Mouse (Mus musculus) forebrain, embryonic 10.5 days (tissue): ENCODE measurements around the gene Serping1. TPM values are rescaled to one million over a fixed set of nuclear protein-coding genes. Genes with fewer than 3 reads are reported as not detected.

Source experiments
- DNase-seq: peaks from one replicate; pipeline ENCODE4 v3.0.0-alpha.2; 2017; ENCODE audit warnings: low spot score; ENCODE audit errors: extremely low spot score
- H3K27ac ChIP-seq: fragments of 300-500 bp; sonication (generic); 2 replicates; pipeline ENCODE4 v1.5.1; 2016; ENCODE audit warnings: mild to moderate bottlenecking
- H3K27me3 ChIP-seq: fragments of 300-500 bp; sonication (generic); 2 replicates; pipeline ENCODE4 v1.6.1; 2016; ENCODE audit warnings: mild to moderate bottlenecking; ENCODE audit not compliant: poor library complexity, severe bottlenecking
- H3K36me3 ChIP-seq: fragments of 300-500 bp; sonication (generic); replicated peaks from 2 replicates; pipeline ENCODE4 v1.6.1; 2016; ENCODE audit warnings: mild to moderate bottlenecking, moderate library complexity
- H3K4me1 ChIP-seq: fragments of 300-500 bp; sonication (generic); 2 replicates; pipeline ENCODE4 v1.6.1; 2016
- H3K4me3 ChIP-seq: fragments of 300-500 bp; sonication (generic); 2 replicates; pipeline ENCODE4 v1.5.1; 2016; ENCODE audit warnings: mild to moderate bottlenecking, moderate library complexity
- H3K9me3 ChIP-seq: fragments of 300-500 bp; sonication (generic); 2 replicates; pipeline ENCODE4 v1.6.1; 2016; ENCODE audit warnings: mild to moderate bottlenecking, moderate library complexity
- WGBS: fragments of 180-500 bp; shearing (Covaris S2); methylation state at CpG from one replicate; pipeline ENCODE4 v1.1.7; 2016; 5-methylcytosine and 5-hydroxymethylcytosine counted together
- polyA plus RNA-seq: library from polyadenylated mRNA; unstranded; fragments of >200 nt; fragmentation: Nextera tagmentation; extraction: Ambion mirVana; gene quantifications from 2 replicates; pipeline ENCODE4 v1.2.1, GENCODE M21; 2016

Gene Serping1
- polyA plus RNA-seq, 1 experiment from 2014 or later: 23.2 TPM

DNA sequence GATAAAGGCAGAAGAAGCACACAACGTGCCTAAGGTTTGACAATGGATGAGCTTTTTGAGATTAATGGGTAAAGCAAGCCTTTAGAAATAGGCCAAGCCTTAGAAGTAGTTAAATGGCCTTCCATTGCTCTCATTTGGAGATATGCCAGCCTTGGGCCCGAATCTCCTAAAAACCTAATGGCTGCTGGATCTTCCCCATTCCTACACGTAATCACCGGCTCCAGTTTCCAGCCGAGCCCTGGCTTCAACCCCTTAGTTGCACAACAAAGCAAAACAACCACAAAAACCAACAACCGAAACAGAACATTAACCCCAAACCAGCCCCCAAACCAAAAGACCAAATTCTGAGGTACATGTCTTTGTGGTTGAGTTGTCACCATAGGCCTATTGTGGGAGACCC, 421 bp upstream of the Serping1 start:
- H3K36me3 ChIP-seq: no peaks in the 10 kb centered on the region
- no peaks in the 10 kb centered on the region for H3K27me3 ChIP-seq
- DNase-seq: no peak
- WGBS: 86% methylated on average over 6 of the region's 6 CpGs
- H3K4me3 ChIP-seq: no peak overlapping the region
- peak overlapping the region; percentile 89 for H3K27ac ChIP-seq
- H3K9me3 ChIP-seq: no peaks in the 10 kb centered on the region
- H3K4me1 ChIP-seq: peaks cover 35% of the 10 kb centered on the region

GRCm38 (mm10) chr2:84774751-84775150, 493 bp downstream of the Serping1 start:
- Histone ChIP-seq H3K36me3 (0 out of 2 replicates have a peak, but pooled peaks cover 3% of the 10 kb centered on the region), H3K9me3 (no peaks in the 10 kb centered on the region)
- under 1% methylated on average over 14 of the region's 15 CpGs for WGBS

DNA sequence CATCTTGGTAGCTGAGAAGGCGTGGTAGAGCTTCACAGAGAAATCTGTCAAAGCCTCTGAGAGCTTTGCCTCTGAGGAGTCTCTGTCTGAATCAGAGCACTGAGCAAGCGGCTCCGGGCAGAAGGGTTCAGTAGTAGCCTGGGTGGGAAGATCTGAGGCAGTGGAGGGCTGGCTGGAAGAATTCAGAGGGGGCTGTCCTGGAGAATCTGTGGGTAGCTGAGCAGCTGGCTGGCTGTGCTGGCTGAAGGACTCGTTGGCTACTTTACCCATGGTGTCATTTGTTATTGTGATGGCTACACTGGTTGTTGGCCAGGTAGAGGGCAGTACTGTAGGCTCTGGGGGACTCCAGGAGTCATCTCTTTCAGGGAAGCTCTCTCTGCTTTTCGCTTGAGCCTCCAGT, 2.0 kb downstream of the Serping1 start:
- Histone ChIP-seq H3K9me3 (no peaks in the 10 kb centered on the region), H3K36me3 (0 out of 2 replicates have a peak, but pooled peaks cover 4% of the 10 kb centered on the region), H3K4me1 (peaks cover 35% of the 10 kb centered on the region), H3K4me3 (no peak overlapping the region; the same call in 1 of the 2 replicates), H3K27me3 (no peaks in the 10 kb centered on the region), H3K27ac (peak overlapping the region; percentile 89; the same call in 1 of the 2 replicates)
- 86% methylated on average over 5 of the region's 5 CpGs for WGBS
- no peak for DNase-seq

More at GRCm38 (mm10) chr2:84774751-84775150, 493 bp downstream of the Serping1 start:
- peak; percentile 79 for DNase-seq
- Histone ChIP-seq H3K4me1 (peaks cover 35% of the 10 kb centered on the region), H3K27ac (peak overlapping the region; percentile 89), H3K27me3 (no peaks in the 10 kb centered on the region), H3K4me3 (peak overlapping the region; percentile 47)

- no peaks in the 10 kb centered on the region for H3K27me3 ChIP-seq
- no peak overlapping the region for H3K4me3 ChIP-seq
- WGBS: 91% methylated on average over 4 of the region's 4 CpGs
- H3K4me1 ChIP-seq: peaks cover 33% of the 10 kb centered on the region
- H3K27ac ChIP-seq: no peak overlapping the region
- no peaks in the 10 kb centered on the region for H3K9me3 ChIP-seq
- H3K36me3 ChIP-seq: 0 out of 2 replicates have a peak, but pooled peaks cover 4% of the 10 kb centered on the region
- DNase-seq: no peak
These were observed 2.8 kb downstream of the Serping1 start for GRCm38 (mm10) chr2:84772454-84772853.

DNA sequence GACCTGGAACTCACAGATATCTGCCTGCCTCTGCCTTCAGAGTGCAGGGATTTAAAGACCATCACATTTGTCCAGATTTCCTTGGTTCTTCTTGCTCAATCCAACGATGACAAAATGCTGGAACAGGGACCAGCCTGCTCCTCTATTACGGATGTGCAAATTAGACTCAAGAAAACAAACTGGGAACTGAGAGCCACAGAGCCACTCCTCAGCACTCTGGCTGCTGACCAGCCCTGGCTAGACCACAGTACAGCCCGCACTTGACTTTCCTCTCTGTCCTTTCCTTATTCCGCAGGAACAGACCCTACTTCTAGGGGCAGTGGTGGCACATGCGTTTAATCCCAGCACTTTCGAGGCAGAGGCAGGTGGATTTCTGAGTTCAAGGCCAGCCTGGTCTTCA, 4.7 kb downstream of the Serping1 start:
- Histone ChIP-seq H3K27me3 (no peaks in the 10 kb centered on the region), H3K27ac (no peak overlapping the region), H3K9me3 (no peaks in the 10 kb centered on the region), H3K4me3 (no peak overlapping the region), H3K4me1 (peaks cover 27% of the 10 kb centered on the region), H3K36me3 (peaks cover 4% of the 10 kb centered on the region; the same call in 1 of the 2 replicates)
- DNase-seq: no peak
- WGBS: 87% methylated on average over 6 of the region's 6 CpGs

- no peaks in the 10 kb centered on the region for H3K9me3 ChIP-seq
- WGBS: 57% methylated on average over 1 of the region's 1 CpGs
These were observed 12.4 kb downstream of the Serping1 start for GRCm38 (mm10) chr2:84762818-84763217.

DNA sequence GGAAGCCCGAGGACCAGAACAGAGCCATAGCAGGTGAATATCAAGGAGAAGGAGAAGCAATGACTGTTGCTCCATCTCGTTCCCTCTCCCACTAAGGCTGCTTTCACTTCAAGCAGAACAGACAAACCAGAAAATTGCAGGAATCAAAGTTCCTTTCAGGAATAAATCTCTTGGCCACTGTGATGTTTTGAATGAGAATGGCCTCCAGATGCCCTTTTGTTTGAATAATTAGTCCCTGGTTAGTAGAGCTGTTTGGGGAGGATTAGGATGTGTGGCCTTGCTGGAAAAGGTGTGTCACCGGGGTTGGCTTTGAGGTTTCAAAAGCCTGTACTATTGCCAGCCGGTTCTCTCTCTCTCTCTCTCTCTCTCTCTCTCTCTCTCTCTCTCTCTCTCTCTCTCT, 12.9 kb downstream of the Serping1 start:
- H3K27ac ChIP-seq: no peak overlapping the region
- no peaks in the 10 kb centered on the region for H3K27me3 ChIP-seq
- no peak overlapping the region for H3K4me3 ChIP-seq
- H3K36me3 ChIP-seq: peaks cover 6% of the 10 kb centered on the region
- WGBS: 35% methylated on average over 3 of the region's 4 CpGs
- H3K4me1 ChIP-seq: peaks cover 12% of the 10 kb centered on the region
- no peak for DNase-seq
- H3K9me3 ChIP-seq: no peaks in the 10 kb centered on the region

More at GRCm38 (mm10) chr2:84762818-84763217, 12.4 kb downstream of the Serping1 start:
- Histone ChIP-seq H3K27ac (no peak overlapping the region), H3K27me3 (no peaks in the 10 kb centered on the region), H3K4me1 (peaks cover 10% of the 10 kb centered on the region), H3K4me3 (no peak overlapping the region), H3K36me3 (peaks cover 6% of the 10 kb centered on the region)
- DNase-seq: no peak

DNA sequence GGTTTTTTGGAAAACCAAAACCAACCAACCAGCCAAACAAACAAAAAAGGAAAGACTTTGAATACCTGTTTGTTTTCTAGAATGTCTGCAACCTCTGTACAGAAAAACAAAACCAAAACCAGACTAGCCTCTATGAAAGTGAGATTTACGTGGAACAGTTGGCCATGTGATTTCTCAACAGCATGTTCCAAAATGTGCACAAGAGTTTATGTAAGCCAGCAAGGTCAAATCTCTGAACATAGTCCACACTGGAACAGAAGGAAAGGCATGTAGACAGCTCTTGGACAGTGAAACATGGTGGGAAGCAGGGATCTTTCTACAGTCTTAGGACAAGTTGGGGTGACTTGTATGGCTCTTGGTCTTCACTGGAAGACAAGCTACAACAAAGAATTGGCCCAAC, 13.4 kb downstream of the Serping1 start:
- H3K27ac ChIP-seq: no peak overlapping the region
- 87% methylated on average over 1 of the region's 1 CpGs for WGBS
- DNase-seq: no peak
- H3K36me3 ChIP-seq: peaks cover 6% of the 10 kb centered on the region
- no peaks in the 10 kb centered on the region for H3K27me3 ChIP-seq
- H3K9me3 ChIP-seq: no peaks in the 10 kb centered on the region
- no peak overlapping the region for H3K4me3 ChIP-seq
- peaks cover 16% of the 10 kb centered on the region for H3K4me1 ChIP-seq

- H3K36me3 ChIP-seq: peaks cover 6% of the 10 kb centered on the region
- H3K4me3 ChIP-seq: no peak overlapping the region
- DNase-seq: no peak
- 87% methylated on average over 3 of the region's 3 CpGs for WGBS
- H3K4me1 ChIP-seq: peaks cover 18% of the 10 kb centered on the region
- H3K27me3 ChIP-seq: no peaks in the 10 kb centered on the region
- no peaks in the 10 kb centered on the region for H3K9me3 ChIP-seq
- H3K27ac ChIP-seq: no peak overlapping the region
These were observed 13.9 kb downstream of the Serping1 start for GRCm38 (mm10) chr2:84761309-84761708.

DNA sequence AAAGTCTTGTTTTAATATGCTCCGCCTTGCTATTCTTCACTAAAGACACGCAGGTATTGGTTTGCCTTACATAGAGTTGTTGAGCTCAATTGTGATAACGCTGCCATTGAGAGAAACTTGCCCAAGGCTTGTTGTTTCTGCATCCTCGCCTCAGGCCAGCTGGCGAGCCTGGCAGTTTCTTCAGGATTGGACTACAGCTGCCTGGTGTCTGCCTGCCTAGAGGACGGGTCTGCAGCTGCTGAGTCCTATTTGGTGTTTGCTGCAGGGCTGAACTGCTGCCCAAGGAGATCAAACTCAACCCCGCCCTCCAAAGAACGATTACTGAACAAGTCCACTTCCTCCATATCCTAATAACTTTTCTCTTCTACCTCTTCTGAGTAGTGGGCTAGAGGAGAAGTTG, 14.5 kb downstream of the Serping1 start:
- no peak for DNase-seq
- WGBS: 78% methylated on average over 8 of the region's 8 CpGs
- Histone ChIP-seq H3K27me3 (no peaks in the 10 kb centered on the region), H3K27ac (no peak overlapping the region), H3K9me3 (no peaks in the 10 kb centered on the region), H3K4me1 (peaks cover 18% of the 10 kb centered on the region), H3K36me3 (peaks cover 6% of the 10 kb centered on the region), H3K4me3 (no peak overlapping the region)

- Histone ChIP-seq H3K9me3 (no peaks in the 10 kb centered on the region), H3K27ac (no peak overlapping the region), H3K27me3 (no peaks in the 10 kb centered on the region), H3K36me3 (no peaks in the 10 kb centered on the region), H3K4me3 (no peak overlapping the region), H3K4me1 (peaks cover 18% of the 10 kb centered on the region)
- DNase-seq: peak; percentile 30
- 5% methylated on average over 2 of the region's 2 CpGs for WGBS
These were observed 16.6 kb downstream of the Serping1 start for GRCm38 (mm10) chr2:84758542-84759127.

GRCm38 (mm10) chr2:84757026-84757682, 18.1 kb downstream of the Serping1 start:
- H3K27me3 ChIP-seq: no peaks in the 10 kb centered on the region
- H3K9me3 ChIP-seq: no peaks in the 10 kb centered on the region
- no peak overlapping the region for H3K27ac ChIP-seq
- peaks cover 10% of the 10 kb centered on the region for H3K4me1 ChIP-seq
- no peak overlapping the region for H3K4me3 ChIP-seq
- DNase-seq: no peak
- H3K36me3 ChIP-seq: no peaks in the 10 kb centered on the region
- WGBS: 64% methylated on average over 7 of the region's 7 CpGs

DNA sequence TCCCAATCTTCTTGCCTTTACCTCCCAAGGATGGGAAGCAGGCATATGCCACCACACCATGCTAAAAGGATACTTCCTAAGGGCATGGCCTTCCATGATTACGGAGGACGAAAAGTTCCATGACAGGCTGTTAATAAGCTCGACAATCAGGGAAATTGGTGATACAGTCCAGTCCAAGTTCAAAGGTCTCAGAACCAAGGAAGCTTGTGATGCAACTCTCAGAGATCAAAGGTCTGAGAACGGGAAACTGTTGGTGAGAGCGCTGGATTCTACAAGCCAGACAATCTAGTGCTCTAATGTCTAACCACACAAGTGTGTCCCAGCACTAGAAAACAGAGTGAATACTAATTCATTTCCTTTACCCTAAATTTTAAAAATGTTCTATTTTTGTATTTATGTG, 19.0 kb downstream of the Serping1 start:
- H3K27ac ChIP-seq: no peak overlapping the region
- H3K9me3 ChIP-seq: no peaks in the 10 kb centered on the region
- no peaks in the 10 kb centered on the region for H3K27me3 ChIP-seq
- no peaks in the 10 kb centered on the region for H3K36me3 ChIP-seq
- H3K4me1 ChIP-seq: peaks cover 8% of the 10 kb centered on the region; the same call in 1 of the 2 replicates
- WGBS: 93% methylated on average over 5 of the region's 5 CpGs
- DNase-seq: no peak
- no peak overlapping the region for H3K4me3 ChIP-seq
